Mouse (Mus musculus) lung, embryonic 16.5 days (tissue): ENCODE measurements around the gene Clip2. TPM values are rescaled to one million over a fixed set of nuclear protein-coding genes. Genes with fewer than 3 reads are reported as not detected.

ENCODE experiments used
- ATAC-seq: fragments of 200-750 bp; cut with Nextera tagmentation; 2 replicates; pipeline ENCODE4 v1.8.0; 2017; ENCODE audit warnings: low read depth, mild to moderate bottlenecking, moderate library complexity
- H3K27ac ChIP-seq: fragments of 300-500 bp; sonication (generic); 2 replicates; pipeline ENCODE4 v1.5.1; 2014; ENCODE audit warnings: mild to moderate bottlenecking, control low read depth, low read length
- H3K27me3 ChIP-seq: fragments of 300-500 bp; sonication (generic); 2 replicates; pipeline ENCODE4 v1.6.1; 2014; ENCODE audit warnings: low read depth, low read length, mixed read lengths; ENCODE audit not compliant: control insufficient read depth, insufficient read depth
- H3K36me3 ChIP-seq: fragments of 300-500 bp; sonication (generic); 2 replicates; pipeline ENCODE4 v1.6.1; 2014; ENCODE audit warnings: low read length; ENCODE audit not compliant: control insufficient read depth, insufficient read depth
- H3K4me1 ChIP-seq: fragments of 300-500 bp; sonication (generic); replicated peaks from 2 replicates; pipeline ENCODE4 v1.6.1; 2014; ENCODE audit warnings: low read length, mixed read lengths; ENCODE audit not compliant: control insufficient read depth, insufficient read depth
- H3K4me2 ChIP-seq: fragments of 300-500 bp; sonication (generic); 2 replicates; pipeline ENCODE4 v1.6.1; 2014; ENCODE audit warnings: low read depth, low read length, control low read depth
- H3K4me3 ChIP-seq: fragments of 300-500 bp; sonication (generic); 2 replicates; pipeline ENCODE4 v1.5.1; 2014; ENCODE audit warnings: mild to moderate bottlenecking, low read length, control low read depth
- H3K9ac ChIP-seq: fragments of 300-500 bp; sonication (generic); 2 replicates; pipeline ENCODE4 v1.6.1; 2014; ENCODE audit warnings: low read length, control low read depth
- H3K9me3 ChIP-seq: fragments of 300-500 bp; sonication (generic); 2 replicates; pipeline ENCODE4 v1.6.1; 2016; ENCODE audit warnings: low read length; ENCODE audit not compliant: control insufficient read depth
- WGBS: fragments of 180-500 bp; shearing (Covaris S2); extraction: QIAGEN DNeasy Blood & Tissue Kit; methylation state at CpG from one replicate; pipeline ENCODE4 v1.1.7; 2014; 5-methylcytosine and 5-hydroxymethylcytosine counted together
- polyA plus RNA-seq: library from polyadenylated mRNA; unstranded; fragments of >200 nt; fragmentation: Nextera tagmentation; extraction: Ambion mirVana; gene quantifications from 2 replicates; pipeline ENCODE4 v1.2.1, GENCODE M21; 2015

The Clip2 gene
- polyA plus RNA-seq, 1 experiment from 2014 or later: 4.7 TPM

DNA sequence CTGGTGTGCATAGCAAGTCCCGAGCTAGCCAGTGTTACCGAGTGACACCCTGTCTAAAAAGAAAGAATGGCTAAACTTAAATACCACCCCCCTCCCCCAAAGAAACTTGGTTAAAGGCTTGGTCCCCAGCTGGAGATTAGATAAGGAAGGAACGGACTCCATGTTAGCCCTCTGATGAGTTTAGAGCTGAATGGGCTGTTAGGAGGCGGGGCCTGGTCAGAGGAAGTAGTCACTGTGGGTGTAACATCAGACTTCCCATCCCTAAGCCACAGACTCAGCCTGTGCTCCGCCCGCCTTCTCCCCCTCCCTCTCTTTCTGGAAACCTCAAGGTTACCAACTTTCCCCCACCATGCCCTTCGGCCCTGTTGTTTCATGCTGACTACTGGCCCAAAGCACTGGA lies 30.4 kb downstream of the Clip2 start:
- 79% methylated on average over 7 of the region's 7 CpGs for WGBS
- no peak for ATAC-seq
- H3K36me3 ChIP-seq: peaks cover 29% of the 10 kb centered on the region
- no peaks in the 10 kb centered on the region for H3K27me3 ChIP-seq
- no peak overlapping the region for H3K4me2 ChIP-seq
- no peak overlapping the region for H3K4me3 ChIP-seq
- no peaks in the 10 kb centered on the region for H3K9me3 ChIP-seq
- H3K4me1 ChIP-seq: no peaks in the 10 kb centered on the region; the same call in 1 of the 2 replicates
- H3K9ac ChIP-seq: no peak overlapping the region
- no peak overlapping the region for H3K27ac ChIP-seq

DNA sequence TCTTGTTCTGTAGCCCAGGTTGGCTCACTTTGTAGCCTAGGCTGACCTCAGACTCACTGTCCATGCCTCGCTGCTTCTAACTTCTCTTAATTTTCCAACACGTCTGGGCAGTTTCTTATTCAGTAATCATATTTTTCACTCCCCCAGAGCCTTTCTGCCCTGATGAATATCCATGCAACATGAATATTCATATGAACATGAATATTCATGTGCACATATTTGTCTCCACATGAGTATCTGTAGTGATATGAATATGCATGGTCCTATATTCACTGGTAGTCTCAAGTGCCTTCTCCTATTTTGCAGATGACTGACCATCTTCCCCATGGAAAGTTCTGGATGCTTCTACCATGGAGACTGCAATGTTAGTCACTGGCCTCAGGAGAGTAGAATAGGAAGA lies 31.1 kb downstream of the Clip2 start:
- Histone ChIP-seq H3K4me2 (no peak overlapping the region), H3K27me3 (no peaks in the 10 kb centered on the region), H3K9me3 (no peaks in the 10 kb centered on the region), H3K27ac (no peak overlapping the region), H3K9ac (no peak overlapping the region), H3K4me3 (no peak overlapping the region), H3K36me3 (peaks cover 36% of the 10 kb centered on the region), H3K4me1 (no peaks in the 10 kb centered on the region; the same call in 1 of the 2 replicates)
- no peak for ATAC-seq
- whole genome bisulfite sequencing: 93% methylated on average over 2 of the region's 2 CpGs

DNA sequence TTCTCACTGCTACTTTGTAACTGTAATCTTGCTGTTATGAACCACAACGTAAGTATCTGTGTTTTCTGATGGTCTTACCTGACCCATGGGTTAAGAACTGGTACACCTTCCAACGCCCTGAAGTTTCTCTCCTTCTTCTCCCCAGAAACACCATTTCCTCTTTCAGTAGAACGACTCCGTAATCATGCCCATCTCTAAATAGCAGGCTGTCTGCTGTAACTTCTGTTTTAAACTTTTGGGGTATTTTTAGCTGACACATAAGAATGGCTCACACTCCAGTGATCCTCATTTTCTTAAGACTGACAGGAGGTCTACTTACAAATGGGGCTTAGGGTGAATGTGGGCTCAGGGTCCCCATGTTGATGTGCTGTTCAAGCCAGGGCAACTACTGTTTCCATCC lies 32.1 kb downstream of the Clip2 start:
- no peak overlapping the region for H3K27ac ChIP-seq
- H3K9ac ChIP-seq: no peak overlapping the region
- WGBS: 95% methylated on average over 4 of the region's 4 CpGs
- no peaks in the 10 kb centered on the region; the same call in 1 of the 2 replicates for H3K4me1 ChIP-seq
- peaks cover 43% of the 10 kb centered on the region for H3K36me3 ChIP-seq
- no peak overlapping the region for H3K4me2 ChIP-seq
- no peaks in the 10 kb centered on the region for H3K27me3 ChIP-seq
- H3K4me3 ChIP-seq: no peak overlapping the region
- H3K9me3 ChIP-seq: no peaks in the 10 kb centered on the region
- no peak for ATAC-seq

DNA sequence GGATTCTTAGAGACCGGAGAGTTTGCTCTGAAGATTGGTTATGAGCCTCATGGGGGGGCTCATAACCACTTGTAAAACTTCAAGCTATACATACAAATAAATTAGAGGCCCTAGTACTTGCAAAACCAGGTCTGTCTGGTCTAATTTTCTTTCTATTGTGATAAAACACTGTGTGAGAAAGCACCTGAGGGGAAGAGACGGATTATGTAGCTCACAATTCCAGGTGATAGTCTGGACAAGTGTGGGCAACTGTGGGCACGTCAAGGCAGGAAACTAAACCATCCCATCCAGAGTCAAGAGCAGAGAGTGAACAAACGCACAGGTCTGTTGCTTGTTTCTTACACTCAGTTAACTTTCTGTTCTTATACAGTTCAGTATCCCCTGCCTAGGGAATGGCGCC lies 32.8 kb downstream of the Clip2 start:
- H3K4me1 ChIP-seq: no peaks in the 10 kb centered on the region; the same call in 1 of the 2 replicates
- no peak for ATAC-seq
- H3K4me3 ChIP-seq: no peak overlapping the region
- no peaks in the 10 kb centered on the region for H3K9me3 ChIP-seq
- WGBS: 91% methylated on average over 5 of the region's 5 CpGs
- no peak overlapping the region for H3K27ac ChIP-seq
- H3K4me2 ChIP-seq: no peak overlapping the region
- no peak overlapping the region for H3K9ac ChIP-seq
- H3K27me3 ChIP-seq: no peaks in the 10 kb centered on the region
- H3K36me3 ChIP-seq: peaks cover 46% of the 10 kb centered on the region

DNA sequence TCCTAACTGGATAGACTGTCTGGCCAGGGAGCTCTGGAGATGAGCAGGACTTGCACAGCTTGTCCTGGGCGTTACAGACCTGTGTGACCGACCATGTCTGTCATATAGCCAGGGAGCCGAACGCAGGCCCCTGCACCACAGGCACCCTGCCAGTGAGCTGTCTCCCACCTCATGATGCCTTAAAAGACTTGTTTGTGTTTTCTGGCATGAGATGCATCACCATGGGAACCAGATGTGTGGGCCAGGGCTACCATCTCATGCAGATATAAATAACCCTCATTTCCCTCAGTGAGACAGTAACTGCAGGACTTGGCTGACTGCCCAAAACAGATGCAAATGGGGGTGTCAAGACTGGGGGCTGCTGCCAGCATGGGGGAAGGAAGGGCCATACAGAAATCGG lies 40.1 kb downstream of the Clip2 start:
- peaks cover 32% of the 10 kb centered on the region for H3K36me3 ChIP-seq
- H3K27ac ChIP-seq: no peak overlapping the region
- no peak overlapping the region for H3K4me3 ChIP-seq
- no peak overlapping the region for H3K4me2 ChIP-seq
- no peak overlapping the region for H3K9ac ChIP-seq
- ATAC-seq: peak; percentile 71
- peaks cover 4% of the 10 kb centered on the region; the same call in 1 of the 2 replicates for H3K4me1 ChIP-seq
- no peaks in the 10 kb centered on the region for H3K27me3 ChIP-seq
- WGBS: 57% methylated on average over 5 of the region's 5 CpGs
- no peaks in the 10 kb centered on the region for H3K9me3 ChIP-seq

DNA sequence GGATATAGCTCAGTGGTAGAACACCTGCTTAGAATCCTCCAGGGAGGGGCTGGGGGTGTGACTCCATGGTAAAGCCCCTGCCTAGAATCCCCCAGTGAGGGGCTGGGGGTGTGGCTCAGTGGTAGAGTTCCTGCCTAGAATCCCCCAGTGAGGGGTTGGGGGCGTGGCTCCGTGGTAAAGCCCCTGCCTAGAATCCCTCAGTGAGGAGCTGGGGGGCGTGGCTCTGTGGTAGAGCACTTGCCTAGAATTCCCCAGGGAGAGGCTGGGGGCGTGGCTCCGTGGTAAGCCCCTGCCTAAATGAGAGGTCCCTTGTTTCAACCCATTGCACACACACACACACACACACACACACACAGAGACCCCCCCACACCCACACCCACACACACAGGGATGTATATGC lies 42.0 kb downstream of the Clip2 start:
- Histone ChIP-seq H3K36me3 (peaks cover 16% of the 10 kb centered on the region), H3K4me3 (no peak overlapping the region), H3K27ac (no peak overlapping the region), H3K27me3 (no peaks in the 10 kb centered on the region), H3K9ac (no peak overlapping the region), H3K4me2 (no peak overlapping the region), H3K4me1 (peaks cover 4% of the 10 kb centered on the region; the same call in 1 of the 2 replicates), H3K9me3 (no peaks in the 10 kb centered on the region)
- ATAC-seq: no peak
- WGBS: 90% methylated on average over 5 of the region's 5 CpGs

DNA sequence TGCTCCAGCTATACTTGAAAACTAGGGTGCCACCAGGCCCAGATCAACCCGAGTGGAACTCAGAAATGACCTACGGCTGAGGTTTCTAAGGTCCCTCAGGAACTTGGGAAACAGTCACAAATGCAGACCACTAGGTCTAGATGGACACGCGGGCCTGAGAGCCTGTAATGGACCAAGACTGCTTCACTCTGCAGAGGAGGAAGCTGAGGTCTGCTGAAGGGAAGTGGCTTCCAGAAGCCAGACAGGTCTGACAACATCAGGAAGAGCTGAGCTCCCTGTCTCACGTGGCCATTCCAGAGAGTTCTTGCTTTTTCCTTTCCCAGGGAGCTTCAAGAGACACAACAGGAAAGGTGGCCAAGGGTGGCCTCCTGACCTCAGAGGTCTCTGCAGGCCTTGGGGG lies 43.3 kb downstream of the Clip2 start:
- Histone ChIP-seq H3K9ac (no peak overlapping the region), H3K27ac (no peak overlapping the region), H3K9me3 (no peaks in the 10 kb centered on the region), H3K4me2 (no peak overlapping the region), H3K36me3 (peaks cover 12% of the 10 kb centered on the region), H3K4me3 (no peak overlapping the region), H3K4me1 (peaks cover 4% of the 10 kb centered on the region; the same call in 1 of the 2 replicates), H3K27me3 (no peaks in the 10 kb centered on the region)
- WGBS: 83% methylated on average over 5 of the region's 5 CpGs
- ATAC-seq: no peak

DNA sequence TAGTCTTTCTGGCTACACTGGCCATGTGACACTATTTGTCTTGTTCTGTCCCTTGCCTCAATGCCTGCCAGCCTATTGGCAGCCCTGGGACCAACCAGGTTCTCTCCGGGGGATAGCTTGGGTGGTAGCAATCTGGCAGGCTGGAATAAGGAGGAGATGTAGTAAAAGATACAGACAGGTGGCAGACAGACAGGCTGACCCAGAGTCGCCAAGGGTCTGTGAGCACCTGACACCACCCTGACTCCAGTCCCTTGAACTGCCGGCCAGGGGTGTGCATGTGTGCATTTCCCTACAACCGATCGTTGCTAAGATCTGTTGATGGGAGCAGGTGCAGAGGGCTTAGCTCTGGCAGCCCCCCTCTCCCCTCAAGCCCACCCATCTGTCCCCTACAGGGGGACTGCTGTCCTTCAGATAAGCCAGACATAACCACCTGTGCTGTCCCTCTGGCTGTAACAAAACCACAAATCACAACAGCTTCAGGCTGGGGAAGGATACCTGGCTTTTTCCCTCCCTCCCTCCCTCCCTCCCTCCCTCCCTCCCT lies 44.3 kb downstream of the Clip2 start:
- H3K36me3 ChIP-seq: peaks cover 16% of the 10 kb centered on the region
- 81% methylated on average over 5 of the region's 5 CpGs for whole genome bisulfite sequencing

DNA sequence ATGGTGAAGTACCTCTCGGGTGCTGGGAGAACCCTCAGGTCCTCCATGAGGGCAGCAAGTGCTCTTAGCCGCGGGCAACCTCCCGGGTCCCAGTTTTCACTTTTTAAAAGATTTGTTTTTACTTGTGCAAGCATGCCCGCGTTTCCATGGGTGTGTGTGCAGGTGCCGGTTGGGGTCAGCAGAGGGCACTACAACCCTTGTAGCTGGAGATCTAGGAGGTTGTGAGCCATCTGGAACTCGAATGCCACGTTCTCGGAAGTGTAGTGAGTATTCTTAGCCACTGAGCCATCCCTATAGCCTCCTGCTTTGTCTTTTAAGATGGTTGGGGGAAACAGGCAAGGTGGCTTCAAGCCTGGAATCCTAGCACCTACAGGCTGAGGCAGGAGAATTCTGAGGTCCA lies 44.9 kb downstream of the Clip2 start:
- Histone ChIP-seq H3K36me3 (peaks cover 20% of the 10 kb centered on the region), H3K9me3 (no peaks in the 10 kb centered on the region), H3K4me3 (no peak overlapping the region), H3K4me1 (peaks cover 1% of the 10 kb centered on the region; the same call in 1 of the 2 replicates), H3K9ac (no peak overlapping the region), H3K4me2 (no peak overlapping the region), H3K27me3 (no peaks in the 10 kb centered on the region), H3K27ac (no peak overlapping the region)
- ATAC-seq: 0 out of 2 replicates have a peak, but pooled peaks have one; percentile 51
- 23% methylated on average over 10 of the region's 10 CpGs for WGBS

More for the DNA sequence above, 44.3 kb downstream of the Clip2 start:
- ATAC-seq: no peak
- H3K9ac ChIP-seq: no peak overlapping the region
- no peak overlapping the region for H3K27ac ChIP-seq
- H3K9me3 ChIP-seq: no peaks in the 10 kb centered on the region
- no peak overlapping the region for H3K4me2 ChIP-seq
- peaks cover 4% of the 10 kb centered on the region; the same call in 1 of the 2 replicates for H3K4me1 ChIP-seq
- no peaks in the 10 kb centered on the region for H3K27me3 ChIP-seq
- H3K4me3 ChIP-seq: no peak overlapping the region
